In the genomic region with DNA sequence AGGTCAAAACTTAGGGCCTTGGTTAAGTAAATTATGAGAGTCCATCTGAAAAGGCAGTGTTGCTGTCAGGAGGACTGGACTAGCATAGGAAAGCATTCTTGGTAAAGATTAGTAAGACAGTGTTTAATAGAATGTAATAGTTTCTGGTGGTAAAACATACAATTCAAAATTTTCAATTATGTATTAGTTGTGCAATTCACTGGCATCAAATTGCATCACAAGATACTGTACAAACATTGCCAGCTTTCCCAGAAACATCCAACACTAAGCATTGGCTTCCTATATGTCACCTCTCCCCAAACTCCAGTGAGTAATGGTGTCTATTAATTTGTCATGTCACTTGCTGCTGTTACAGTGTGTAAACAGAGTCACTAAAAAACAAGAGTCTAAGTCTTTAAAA, we compare ENCODE assay signal across 13 mouse cellular contexts.
DNase-seq lines count a peak whose midpoint lies in the region; ATAC-seq and TF ChIP-seq lines count a peak whose summit lies in the region.
"Had no signal": no experiment of that assay in that cellular context is flagged by ENCODE, and none has a peak within 500 bp of the region (broad histone marks: within the 10 kb centered on the region; RNA-seq: fewer than 3 reads in every experiment).

No protein-coding gene starts in this region.

- no peaks in the 10 kb centered on the region for H3K9me3 ChIP-seq in intestine, embryonic 14.5 days (ENCODE audit: control insufficient read depth, low read length)
- H3K9me3 ChIP-seq: limb, embryonic 13.5 days had no signal

- in situ Hi-C loops in Patski (cut with MboI; ENCODE audit: low pct_unique_long_range_greater_than_20kb) = no loop called here

- no peak overlapping the region for H3K9ac ChIP-seq in intestine, embryonic 14.5 days (ENCODE audit: low read length)
- H3K9ac ChIP-seq: forebrain, postnatal 0 days; limb, embryonic 13.5 days had no signal

- POLR2A ChIA-PET in Patski (lab: Charles Lee) = interaction anchor here (1.0 to 1.9 kb wide), 4 partner anchors 12 to 42 kb away, joined by 3 to 7 read pairs (median 4); no protein-coding TSS in a partner anchor

- TF ChIP-seq POLR2A in kidney, adult 2 months (IDR thresholded peaks at IDR 0.05; ENCODE audit: low read depth, low read length) = no peak
- TF ChIP-seq POLR2A in myocyte (IDR thresholded peaks at IDR 0.05; ENCODE audit: insufficient read length, low read depth) = no peak
- TF ChIP-seq POLR2A in thymus, adult 2 months (IDR thresholded peaks at IDR 0.05; ENCODE audit: control insufficient read depth, extremely low read depth, insufficient read depth, low read length, poor library complexity) = no peak

- ATAC-seq in Patski = peak; percentile 24
- ATAC-seq in intestine, embryonic 14.5 days (replicated peaks; ENCODE audit: low FRiP score, low TSS enrichment, low read depth) = no peak
- ATAC-seq: forebrain, postnatal 0 days; hindbrain, postnatal 0 days had no signal

- DNase-seq in kidney, adult 2 months = no peak
- no peak for DNase-seq in kidney, adult 11 months
- no peak for DNase-seq in Patski (ENCODE audit: low read depth, low spot score)
- DNase-seq in intestine, embryonic 14.5 days (ENCODE audit: low spot score) = no peak
- no peak for DNase-seq in spleen, postnatal 10 days (ENCODE audit: low spot score in 2 of 2)
- DNase-seq in thymus, adult 2 months = no peak
- DNase-seq: adrenal gland, postnatal 10 days; forebrain, postnatal 0 days; gastrocnemius, postnatal 36 days had no signal

- H3K4me2 ChIP-seq in intestine, embryonic 14.5 days (ENCODE audit: low read length) = peak overlapping the region; percentile 42
- H3K4me2 ChIP-seq in myocyte (ENCODE audit: low read depth) = no peak overlapping the region
- H3K4me2 ChIP-seq: limb, embryonic 13.5 days had no signal

- peaks cover 20% of the 10 kb centered on the region for H3K4me1 ChIP-seq in kidney, adult 2 months (ENCODE audit: control insufficient read depth, insufficient read depth, low read length)
- H3K4me1 ChIP-seq in intestine, embryonic 14.5 days (replicated peaks; ENCODE audit: control insufficient read depth, insufficient read depth, low read length) = no peaks in the 10 kb centered on the region; the same call in 1 of the 2 replicates
- H3K4me1 ChIP-seq in thymus, adult 2 months (replicated peaks; ENCODE audit: control insufficient read depth, insufficient read depth, low read length) = no peaks in the 10 kb centered on the region

- no peak overlapping the region for H3ac ChIP-seq in myocyte (ENCODE audit: control insufficient read depth, insufficient read length)

- CTCF ChIA-PET in Patski (lab: Charles Lee) = interaction anchor here (0.5 to 1.2 kb wide), 3 partner anchors 16 to 57 kb away, joined by 3 to 4 read pairs (median 3); no protein-coding TSS in a partner anchor

- peaks cover 85% of the 10 kb centered on the region for H3K79me2 ChIP-seq in myocyte (ENCODE audit: control insufficient read depth, insufficient read depth)

- no peaks in the 10 kb centered on the region for H3K27me3 ChIP-seq in kidney, adult 2 months (replicated peaks; ENCODE audit: control insufficient read depth, insufficient read depth, low read length)
- H3K27me3 ChIP-seq in Patski (no peaks in the 10 kb centered on the region), myocyte (ENCODE audit: control insufficient read depth, insufficient read depth, insufficient read length) (no peaks in the 10 kb centered on the region)
- H3K27me3 ChIP-seq in intestine, embryonic 14.5 days (replicated peaks; ENCODE audit: control insufficient read depth, insufficient read depth, low read length) = no peaks in the 10 kb centered on the region
- no peaks in the 10 kb centered on the region for H3K27me3 ChIP-seq in thymus, adult 2 months (ENCODE audit: control insufficient read depth, insufficient read depth, low read length)
- H3K27me3 ChIP-seq: limb, embryonic 13.5 days had no signal

- no peak for TF ChIP-seq CTCF in kidney, adult 2 months (conservative IDR thresholded peaks at IDR 0.05; ENCODE audit: insufficient read depth, insufficient read length, low read depth, low read length)
- TF ChIP-seq CTCF in Patski (IDR thresholded peaks at IDR 0.05) = no peak
- TF ChIP-seq CTCF in thymus, adult 2 months (IDR thresholded peaks at IDR 0.05; ENCODE audit: borderline replicate concordance, control insufficient read depth, extremely low read depth, insufficient read depth, low read length, poor library complexity) = no peak

- H3K27ac ChIP-seq in kidney, adult 2 months (ENCODE audit: insufficient read depth, low read depth, low read length) = peak overlapping the region; percentile 66
- peak overlapping the region; percentile 60; the same call in 1 of the 2 replicates for H3K27ac ChIP-seq in intestine, embryonic 14.5 days (ENCODE audit: low read depth)
- H3K27ac ChIP-seq in thymus, adult 2 months (ENCODE audit: control insufficient read depth, insufficient read depth, low read length) = no peak overlapping the region
- H3K27ac ChIP-seq: hindbrain, postnatal 0 days; left cerebral cortex, adult 2 months; limb, embryonic 13.5 days had no signal

- no peaks in the 10 kb centered on the region for H3K36me3 ChIP-seq in kidney, adult 2 months (ENCODE audit: control insufficient read depth, insufficient read depth, low read length)
- no peaks in the 10 kb centered on the region for H3K36me3 ChIP-seq in intestine, embryonic 14.5 days (ENCODE audit: control insufficient read depth, insufficient read depth, low read length)
- H3K36me3 ChIP-seq in myocyte (ENCODE audit: control insufficient read depth, insufficient read depth) = no peaks in the 10 kb centered on the region
- no peaks in the 10 kb centered on the region for H3K36me3 ChIP-seq in thymus, adult 2 months (ENCODE audit: control insufficient read depth, insufficient read depth, low read length)
- H3K36me3 ChIP-seq: limb, embryonic 13.5 days had no signal

- no peak overlapping the region for H3K4me3 ChIP-seq in kidney, adult 2 months (ENCODE audit: insufficient read depth, low read depth, low read length)
- H3K4me3 ChIP-seq in intestine, embryonic 14.5 days (ENCODE audit: low read depth, low read length) = 0 out of 2 replicates have a peak overlapping the region, but pooled peaks have one; percentile 6
- H3K4me3 ChIP-seq in myocyte = no peak overlapping the region
- H3K4me3 ChIP-seq in thymus, adult 2 months (ENCODE audit: control insufficient read depth, insufficient read depth, low read length) = no peak overlapping the region
- H3K4me3 ChIP-seq: left cerebral cortex, adult 2 months; limb, embryonic 13.5 days had no signal

TF ChIP-seq in myocyte, 11 proteins besides CTCF, POLR2A, EP300 and RAD21:
- TF ChIP-seq CEBPB (IDR thresholded peaks at IDR 0.05; ENCODE audit: insufficient read depth, poor library complexity, severe bottlenecking) = 0 out of 2 replicates have a peak, but pooled peaks have one; percentile 65
- TF ChIP-seq E2F4 (IDR thresholded peaks at IDR 0.05; ENCODE audit: insufficient read depth) = no peak
- TF ChIP-seq MAX (IDR thresholded peaks at IDR 0.05; ENCODE audit: low read depth) = no peak
- no peak for TF ChIP-seq TCF12 (IDR thresholded peaks at IDR 0.05; ENCODE audit: insufficient read depth, poor library complexity, severe bottlenecking)
- TF ChIP-seq TCF3 (IDR thresholded peaks at IDR 0.05; ENCODE audit: insufficient read length, low read depth) = no peak
